Mouse (Mus musculus): ENCODE measurements around the gene Ift88. TPM values are rescaled to one million over a fixed set of nuclear protein-coding genes. Genes with fewer than 3 reads are reported as not detected.
A peak's percentile ranks its signal among the peaks of the same experiment; 100 is the strongest.

The Ift88 gene
- polyA plus RNA-seq, 1 experiment = 2.5 TPM

GRCm38 (mm10) chr14:57408100-57408499, 15.8 kb upstream of the Ift88 start:
- Histone ChIP-seq H3ac (ENCODE audit: control insufficient read depth, insufficient read length, low read depth) (no peak overlapping the region), H3K79me3 (ENCODE audit: low read depth) (no peaks in the 10 kb centered on the region), H3K79me2 (ENCODE audit: control insufficient read depth, insufficient read depth) (no peaks in the 10 kb centered on the region), H3K27me3 (ENCODE audit: control insufficient read depth, insufficient read depth, insufficient read length) (peaks cover 6% of the 10 kb centered on the region), H3K4me3 (ENCODE audit: insufficient read depth, poor library complexity, severe bottlenecking) (no peak overlapping the region), H3K36me3 (ENCODE audit: control insufficient read depth, insufficient read depth) (no peaks in the 10 kb centered on the region)
- TF ChIP-seq CTCF (IDR thresholded peaks at IDR 0.05; ENCODE audit: control insufficient read depth, insufficient read depth, insufficient read length) (no peak), CEBPB (IDR thresholded peaks at IDR 0.05; ENCODE audit: low read depth) (no peak), USF1 (IDR thresholded peaks at IDR 0.05; ENCODE audit: low read depth) (no peak), MYOG (IDR thresholded peaks at IDR 0.05; ENCODE audit: control insufficient read depth, extremely low read depth, insufficient read length) (no peak), MAX (IDR thresholded peaks at IDR 0.05) (no peak), FOSL1 (IDR thresholded peaks at IDR 0.05; ENCODE audit: insufficient read depth, low read length, poor library complexity, severe bottlenecking) (no peak), MYOD1 (IDR thresholded peaks at IDR 0.05; ENCODE audit: control insufficient read depth, insufficient read length, low read depth) (no peak)

DNA sequence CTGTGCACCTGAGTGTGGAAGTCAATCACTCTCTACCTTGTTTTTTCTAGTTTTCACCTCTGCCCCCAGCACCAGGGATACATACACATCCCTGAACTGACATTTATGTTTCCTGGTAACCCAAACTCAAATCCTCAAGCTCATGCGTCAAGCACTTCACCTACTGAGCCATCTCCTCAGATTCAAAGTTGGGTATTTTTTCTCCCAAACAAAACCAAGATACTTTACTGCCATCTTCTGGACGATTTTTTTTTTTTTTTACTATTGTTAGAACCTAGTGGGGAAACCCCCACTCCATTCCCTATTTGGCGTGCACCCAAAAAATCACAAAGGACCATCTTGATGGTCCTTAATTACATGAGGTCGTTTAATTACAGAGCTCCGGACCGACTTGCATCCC, 14.8 kb upstream of the Ift88 start:
- no peaks in the 10 kb centered on the region for H3K36me3 ChIP-seq (ENCODE audit: control insufficient read depth, insufficient read depth)
- no peak for TF ChIP-seq CEBPB (IDR thresholded peaks at IDR 0.05; ENCODE audit: low read depth)
- TF ChIP-seq CTCF (IDR thresholded peaks at IDR 0.05; ENCODE audit: control insufficient read depth, insufficient read depth, insufficient read length) = no peak
- no peak for TF ChIP-seq FOSL1 (IDR thresholded peaks at IDR 0.05; ENCODE audit: insufficient read depth, low read length, poor library complexity, severe bottlenecking)
- no peak for TF ChIP-seq MYOD1 (IDR thresholded peaks at IDR 0.05; ENCODE audit: control insufficient read depth, insufficient read length, low read depth)
- no peak for TF ChIP-seq USF1 (IDR thresholded peaks at IDR 0.05; ENCODE audit: low read depth)
- TF ChIP-seq MYOG (IDR thresholded peaks at IDR 0.05; ENCODE audit: control insufficient read depth, extremely low read depth, insufficient read length) = no peak
- no peak for TF ChIP-seq MAX (IDR thresholded peaks at IDR 0.05)
- H3K79me2 ChIP-seq (ENCODE audit: control insufficient read depth, insufficient read depth) = no peaks in the 10 kb centered on the region
- peaks cover 6% of the 10 kb centered on the region for H3K27me3 ChIP-seq (ENCODE audit: control insufficient read depth, insufficient read depth, insufficient read length)
- H3K79me3 ChIP-seq (ENCODE audit: low read depth) = no peaks in the 10 kb centered on the region
- H3K4me3 ChIP-seq (ENCODE audit: insufficient read depth, poor library complexity, severe bottlenecking) = no peak overlapping the region
- no peak overlapping the region for H3ac ChIP-seq (ENCODE audit: control insufficient read depth, insufficient read length, low read depth)

- H3K4me3 ChIP-seq (ENCODE audit: insufficient read depth, poor library complexity, severe bottlenecking) = no peak overlapping the region
- peaks cover 6% of the 10 kb centered on the region for H3K27me3 ChIP-seq (ENCODE audit: control insufficient read depth, insufficient read depth, insufficient read length)
- H3K36me3 ChIP-seq (ENCODE audit: control insufficient read depth, insufficient read depth) = no peaks in the 10 kb centered on the region
- H3K79me3 ChIP-seq (ENCODE audit: low read depth) = no peaks in the 10 kb centered on the region
- H3K79me2 ChIP-seq (ENCODE audit: control insufficient read depth, insufficient read depth) = no peaks in the 10 kb centered on the region
- TF ChIP-seq CEBPB (IDR thresholded peaks at IDR 0.05; ENCODE audit: low read depth) = no peak
- TF ChIP-seq FOSL1 (IDR thresholded peaks at IDR 0.05; ENCODE audit: insufficient read depth, low read length, poor library complexity, severe bottlenecking) = no peak
- no peak for TF ChIP-seq CTCF (IDR thresholded peaks at IDR 0.05; ENCODE audit: control insufficient read depth, insufficient read depth, insufficient read length)
- no peak for TF ChIP-seq MYOG (IDR thresholded peaks at IDR 0.05; ENCODE audit: control insufficient read depth, extremely low read depth, insufficient read length)
- TF ChIP-seq MAX (IDR thresholded peaks at IDR 0.05) = no peak
- no peak for TF ChIP-seq MYOD1 (IDR thresholded peaks at IDR 0.05; ENCODE audit: control insufficient read depth, insufficient read length, low read depth)
- TF ChIP-seq USF1 (IDR thresholded peaks at IDR 0.05; ENCODE audit: low read depth) = no peak
- no peak overlapping the region for H3ac ChIP-seq (ENCODE audit: control insufficient read depth, insufficient read length, low read depth)
Observed at GRCm38 (mm10) chr14:57412166-57412565, 11.7 kb upstream of the Ift88 start.

GRCm38 (mm10) chr14:57417187-57417586, 6.7 kb upstream of the Ift88 start:
- no peaks in the 10 kb centered on the region for H3K36me3 ChIP-seq (ENCODE audit: control insufficient read depth, insufficient read depth)
- no peaks in the 10 kb centered on the region for H3K79me3 ChIP-seq (ENCODE audit: low read depth)
- H3ac ChIP-seq (ENCODE audit: control insufficient read depth, insufficient read length, low read depth) = no peak overlapping the region
- TF ChIP-seq CTCF (IDR thresholded peaks at IDR 0.05; ENCODE audit: control insufficient read depth, insufficient read depth, insufficient read length) = no peak
- no peak overlapping the region for H3K4me3 ChIP-seq (ENCODE audit: insufficient read depth, poor library complexity, severe bottlenecking)
- peaks cover 12% of the 10 kb centered on the region for H3K27me3 ChIP-seq (ENCODE audit: control insufficient read depth, insufficient read depth, insufficient read length)
- no peaks in the 10 kb centered on the region for H3K79me2 ChIP-seq (ENCODE audit: control insufficient read depth, insufficient read depth)

- peak overlapping the region; percentile 52 for H3K4me3 ChIP-seq (ENCODE audit: insufficient read depth, poor library complexity, severe bottlenecking)
- no peaks in the 10 kb centered on the region for H3K36me3 ChIP-seq (ENCODE audit: control insufficient read depth, insufficient read depth)
- peaks cover 1% of the 10 kb centered on the region for H3K79me3 ChIP-seq (ENCODE audit: low read depth)
- peaks cover 5% of the 10 kb centered on the region for H3K27me3 ChIP-seq (ENCODE audit: control insufficient read depth, insufficient read depth, insufficient read length)
- no peaks in the 10 kb centered on the region for H3K79me2 ChIP-seq (ENCODE audit: control insufficient read depth, insufficient read depth)
- no peak for TF ChIP-seq FOSL1 (IDR thresholded peaks at IDR 0.05; ENCODE audit: insufficient read depth, low read length, poor library complexity, severe bottlenecking)
- TF ChIP-seq MAX (IDR thresholded peaks at IDR 0.05) = peak; percentile 8
- TF ChIP-seq MYOD1 (IDR thresholded peaks at IDR 0.05; ENCODE audit: control insufficient read depth, insufficient read length, low read depth) = no peak
- H3ac ChIP-seq (ENCODE audit: control insufficient read depth, insufficient read length, low read depth) = peak overlapping the region; percentile 96
Observed at GRCm38 (mm10) chr14:57424212-57424561, 325 bp downstream of the Ift88 start.

DNA sequence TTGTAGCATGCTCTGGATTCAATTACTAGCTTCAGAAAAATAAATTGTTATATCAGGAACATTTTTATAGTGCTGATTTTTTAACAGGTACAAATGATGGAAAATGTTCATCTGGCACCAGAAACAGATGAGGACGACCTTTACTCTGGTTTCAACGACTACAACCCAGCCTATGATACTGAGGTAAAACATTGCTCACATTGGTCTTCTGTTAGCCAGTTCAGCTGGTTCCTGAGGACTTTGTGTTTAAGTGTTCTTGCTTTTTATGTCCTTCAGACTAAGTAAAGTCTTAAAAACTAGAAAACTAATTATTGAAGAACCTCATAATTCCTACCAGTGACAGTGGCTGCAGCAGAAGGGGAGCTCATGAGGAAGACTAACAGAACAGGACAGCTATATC, 6.6 kb downstream of the Ift88 start:
- Histone ChIP-seq H3ac (ENCODE audit: control insufficient read depth, insufficient read length, low read depth) (no peak overlapping the region), H3K79me3 (ENCODE audit: low read depth) (peaks cover 1% of the 10 kb centered on the region), H3K27me3 (ENCODE audit: control insufficient read depth, insufficient read depth, insufficient read length) (no peaks in the 10 kb centered on the region), H3K4me3 (ENCODE audit: insufficient read depth, poor library complexity, severe bottlenecking) (no peak overlapping the region), H3K79me2 (ENCODE audit: control insufficient read depth, insufficient read depth) (no peaks in the 10 kb centered on the region), H3K36me3 (ENCODE audit: control insufficient read depth, insufficient read depth) (peaks cover 7% of the 10 kb centered on the region)
- TF ChIP-seq MAX (IDR thresholded peaks at IDR 0.05) = no peak
- no peak for TF ChIP-seq MYOG (IDR thresholded peaks at IDR 0.05; ENCODE audit: control insufficient read depth, extremely low read depth, insufficient read length)
- no peak for TF ChIP-seq CEBPB (IDR thresholded peaks at IDR 0.05; ENCODE audit: low read depth)
- no peak for TF ChIP-seq CTCF (IDR thresholded peaks at IDR 0.05; ENCODE audit: control insufficient read depth, insufficient read depth, insufficient read length)
- no peak for TF ChIP-seq MYOD1 (IDR thresholded peaks at IDR 0.05; ENCODE audit: control insufficient read depth, insufficient read length, low read depth)
- no peak for TF ChIP-seq USF1 (IDR thresholded peaks at IDR 0.05; ENCODE audit: low read depth)
- TF ChIP-seq FOSL1 (IDR thresholded peaks at IDR 0.05; ENCODE audit: insufficient read depth, low read length, poor library complexity, severe bottlenecking) = no peak

Data from C2C12 (cell line).